Comparison of ENCODE assay signal across 9 mouse cellular contexts in genomic region chr8:44025926-44026325, GRCm38 (mm10).
DNase-seq lines count a peak whose midpoint lies in the region; ATAC-seq and TF ChIP-seq lines count a peak whose summit lies in the region.
"Had no signal": no experiment of that assay in that cellular context is flagged by ENCODE, and none has a peak within 500 bp of the region (broad histone marks: within the 10 kb centered on the region; RNA-seq: fewer than 3 reads in every experiment).

No protein-coding gene starts in this region.

- peak; percentile 72 for TF ChIP-seq CTCF in ES-Bruce4 (IDR thresholded peaks at IDR 0.05; ENCODE audit: low read depth, low read length)
- peak; percentile 70 for TF ChIP-seq CTCF in stomach, postnatal 0 days (IDR thresholded peaks at IDR 0.05; ENCODE audit: low read depth)

- H3K4me3 ChIP-seq in intestine, embryonic 14.5 days (ENCODE audit: low read depth, low read length), result no peak overlapping the region
- H3K4me3 ChIP-seq in intestine, embryonic 15.5 days (replicated peaks), result no peak overlapping the region
- no peak overlapping the region for H3K4me3 ChIP-seq in ES-Bruce4 (ENCODE audit: low read depth, low read length)
- no peak overlapping the region for H3K4me3 ChIP-seq in limb, embryonic 11.5 days (ENCODE audit: low read depth, low read length)
- H3K4me3 ChIP-seq in stomach, postnatal 0 days (ENCODE audit: low read depth, low read length), result no peak overlapping the region
- H3K4me3 ChIP-seq: lung, embryonic 15.5 days had no signal

- no peak overlapping the region for H3K9ac ChIP-seq in intestine, embryonic 14.5 days (ENCODE audit: low read length)
- H3K9ac ChIP-seq in intestine, embryonic 15.5 days, result no peak overlapping the region
- H3K9ac ChIP-seq in ES-Bruce4 (ENCODE audit: low read depth, poor library complexity, severe bottlenecking), result no peak overlapping the region
- H3K9ac ChIP-seq in limb, embryonic 11.5 days (ENCODE audit: low read length), result no peak overlapping the region
- H3K9ac ChIP-seq in stomach, postnatal 0 days (ENCODE audit: low read length), result no peak overlapping the region
- H3K9ac ChIP-seq: lung, embryonic 15.5 days had no signal

- peak; percentile 77 for DNase-seq in intestine, embryonic 14.5 days (ENCODE audit: low spot score)
- peak; percentile 19 to 52 for DNase-seq in adrenal gland, adult 18-20 months (ENCODE audit: low spot score in 2 of 2)
- peak; percentile 45 for DNase-seq in embryo, embryonic 11 days
- peak; percentile 76 for DNase-seq in limb, embryonic 11.5 days (ENCODE audit: low spot score)
- DNase-seq in stomach, postnatal 0 days (ENCODE audit: low spot score), result peak; percentile 35

- no peak overlapping the region for H3K4me2 ChIP-seq in intestine, embryonic 14.5 days (ENCODE audit: low read length)
- no peak overlapping the region for H3K4me2 ChIP-seq in intestine, embryonic 15.5 days (replicated peaks)
- no peak overlapping the region for H3K4me2 ChIP-seq in limb, embryonic 11.5 days (ENCODE audit: low read depth, severe bottlenecking)
- H3K4me2 ChIP-seq in stomach, postnatal 0 days (replicated peaks; ENCODE audit: low read depth), result no peak overlapping the region
- H3K4me2 ChIP-seq: lung, embryonic 15.5 days had no signal

- H3K9me3 ChIP-seq in intestine, embryonic 14.5 days (ENCODE audit: control insufficient read depth, low read length), result no peaks in the 10 kb centered on the region
- H3K9me3 ChIP-seq in intestine, embryonic 15.5 days, result no peaks in the 10 kb centered on the region
- no peaks in the 10 kb centered on the region for H3K9me3 ChIP-seq in ES-Bruce4 (replicated peaks; ENCODE audit: control insufficient read depth, insufficient read depth, low read length, poor library complexity, severe bottlenecking)
- no peaks in the 10 kb centered on the region for H3K9me3 ChIP-seq in limb, embryonic 11.5 days (ENCODE audit: control insufficient read depth, low read length)
- H3K9me3 ChIP-seq in stomach, postnatal 0 days (ENCODE audit: control insufficient read depth, low read length), result no peaks in the 10 kb centered on the region
- H3K9me3 ChIP-seq: lung, embryonic 15.5 days had no signal

- no peak for ATAC-seq in intestine, embryonic 14.5 days (replicated peaks; ENCODE audit: low FRiP score, low TSS enrichment, low read depth)
- ATAC-seq in intestine, embryonic 15.5 days, result no peak
- ATAC-seq in limb, embryonic 11.5 days (ENCODE audit: insufficient number of reproducible peaks, low FRiP score, low TSS enrichment, low read depth), result no peak
- ATAC-seq in stomach, postnatal 0 days (ENCODE audit: low FRiP score, low TSS enrichment), result no peak
- no peak; the same call in 1 of the 2 replicates for ATAC-seq in granulocyte monocyte progenitor cell, adult 5-6 weeks (replicated peaks; ENCODE audit: poor library complexity, severe bottlenecking)

- H3K36me3 ChIP-seq in intestine, embryonic 14.5 days (ENCODE audit: control insufficient read depth, insufficient read depth, low read length), result no peaks in the 10 kb centered on the region
- no peaks in the 10 kb centered on the region for H3K36me3 ChIP-seq in intestine, embryonic 15.5 days
- no peaks in the 10 kb centered on the region for H3K36me3 ChIP-seq in ES-Bruce4 (ENCODE audit: control insufficient read depth, insufficient read depth, low read length, poor library complexity, severe bottlenecking)
- H3K36me3 ChIP-seq in limb, embryonic 11.5 days (ENCODE audit: control insufficient read depth, insufficient read depth, low read length), result no peaks in the 10 kb centered on the region
- H3K36me3 ChIP-seq in stomach, postnatal 0 days (ENCODE audit: control insufficient read depth, insufficient read depth, low read length), result no peaks in the 10 kb centered on the region
- H3K36me3 ChIP-seq: lung, embryonic 15.5 days had no signal

- 34% methylated on average over 3 of the region's 3 CpGs for WGBS in intestine, embryonic 14.5 days
- WGBS in intestine, embryonic 15.5 days, result 32% methylated on average over 3 of the region's 3 CpGs
- WGBS in limb, embryonic 11.5 days, result 30% methylated on average over 3 of the region's 3 CpGs
- 35% methylated on average over 3 of the region's 3 CpGs for WGBS in stomach, postnatal 0 days

- no peaks in the 10 kb centered on the region for H3K4me1 ChIP-seq in intestine, embryonic 14.5 days (replicated peaks; ENCODE audit: control insufficient read depth, insufficient read depth, low read length)
- no peaks in the 10 kb centered on the region for H3K4me1 ChIP-seq in intestine, embryonic 15.5 days (replicated peaks)
- no peaks in the 10 kb centered on the region for H3K4me1 ChIP-seq in ES-Bruce4 (ENCODE audit: control insufficient read depth, insufficient read depth, low read length)
- H3K4me1 ChIP-seq in limb, embryonic 11.5 days (ENCODE audit: control insufficient read depth, insufficient read depth, low read length), result no peaks in the 10 kb centered on the region
- no peaks in the 10 kb centered on the region for H3K4me1 ChIP-seq in stomach, postnatal 0 days (replicated peaks; ENCODE audit: control insufficient read depth, insufficient read depth)
- H3K4me1 ChIP-seq: lung, embryonic 15.5 days had no signal

- H3K27ac ChIP-seq in intestine, embryonic 14.5 days (ENCODE audit: low read depth), result no peak overlapping the region
- no peak overlapping the region for H3K27ac ChIP-seq in intestine, embryonic 15.5 days
- H3K27ac ChIP-seq in ES-Bruce4 (ENCODE audit: insufficient read depth, low read length), result no peak overlapping the region
- H3K27ac ChIP-seq in limb, embryonic 11.5 days (replicated peaks; ENCODE audit: low read depth, low read length), result no peak overlapping the region
- no peak overlapping the region for H3K27ac ChIP-seq in stomach, postnatal 0 days (replicated peaks)
- H3K27ac ChIP-seq: lung, embryonic 15.5 days had no signal

- TF ChIP-seq EP300 in ES-Bruce4 (IDR thresholded peaks at IDR 0.05; ENCODE audit: insufficient read depth, low read depth, low read length), result no peak
- no peak for TF ChIP-seq EP300 in stomach, postnatal 0 days (optimal IDR thresholded peaks at IDR 0.05)

- no peaks in the 10 kb centered on the region for H3K27me3 ChIP-seq in intestine, embryonic 14.5 days (replicated peaks; ENCODE audit: control insufficient read depth, insufficient read depth, low read length)
- no peaks in the 10 kb centered on the region for H3K27me3 ChIP-seq in intestine, embryonic 15.5 days (replicated peaks)
- H3K27me3 ChIP-seq in ES-Bruce4 (ENCODE audit: control insufficient read depth, insufficient read depth, low read length, poor library complexity, severe bottlenecking), result no peaks in the 10 kb centered on the region
- H3K27me3 ChIP-seq in limb, embryonic 11.5 days (ENCODE audit: control insufficient read depth, insufficient read depth, low read length), result no peaks in the 10 kb centered on the region
- no peaks in the 10 kb centered on the region for H3K27me3 ChIP-seq in stomach, postnatal 0 days (ENCODE audit: control insufficient read depth, insufficient read depth, low read length)
- H3K27me3 ChIP-seq: lung, embryonic 15.5 days had no signal

- TF ChIP-seq POLR2A in ES-Bruce4 (IDR thresholded peaks at IDR 0.05; ENCODE audit: insufficient read depth, low read length), result no peak
